Mouse (Mus musculus): ENCODE measurements at regions not wholly inside any gene's neighbourhood (a gene's known extent, or its start where the extent isn't known, plus 50 kb on each side); places are given as distances from the start of the nearest gene placed in this dataset.
"Not testable (repeated sequence)": the region's sequence is repeated elsewhere in the genome, so short reads cannot be mapped to it uniquely, and the experiment has no call there.

GRCm38 (mm10) chr6:19855476-19855875, 989.4 kb downstream of the Ankrd7 start:
- not testable (repeated sequence) for DNase-seq (ENCODE audit: low spot score)

- DNase-seq (ENCODE audit: low spot score), result no peak
Measured at GRCm38 (mm10) chr6:19864101-19864500, 998.0 kb downstream of the Ankrd7 start.

- no peak for DNase-seq (ENCODE audit: low spot score)
Measured at GRCm38 (mm10) chr6:19869697-19870096, 1003.6 kb downstream of the Ankrd7 start.

- DNase-seq (ENCODE audit: low spot score), result no peak
Measured at GRCm38 (mm10) chr6:19911181-19911580, 1045.1 kb downstream of the Ankrd7 start.

GRCm38 (mm10) chr6:19941784-19942183, 1075.7 kb downstream of the Ankrd7 start:
- DNase-seq (ENCODE audit: low spot score), result not testable (repeated sequence)

- DNase-seq (ENCODE audit: low spot score), result no peak
Measured at GRCm38 (mm10) chr6:19944334-19944733, 1078.2 kb downstream of the Ankrd7 start.

GRCm38 (mm10) chr6:19945693-19946092, 1079.6 kb downstream of the Ankrd7 start:
- no peak for DNase-seq (ENCODE audit: low spot score)

- DNase-seq (ENCODE audit: low spot score), result no peak
Measured at GRCm38 (mm10) chr6:19975898-19976297, 1109.8 kb downstream of the Ankrd7 start.

- DNase-seq (ENCODE audit: low spot score), result no peak
Measured at GRCm38 (mm10) chr6:19991829-19992228, 1125.7 kb downstream of the Ankrd7 start.

- no peak for DNase-seq (ENCODE audit: low spot score)
Measured at GRCm38 (mm10) chr6:20028466-20028865, 1162.3 kb downstream of the Ankrd7 start.

GRCm38 (mm10) chr6:20037769-20038168, 1171.7 kb downstream of the Ankrd7 start:
- peak; percentile 10 for DNase-seq (ENCODE audit: low spot score)

GRCm38 (mm10) chr6:20078666-20079065, 1136.6 kb upstream of the Kcnd2 start:
- DNase-seq (ENCODE audit: low spot score), result no peak

- no peak for DNase-seq (ENCODE audit: low spot score)
Measured at GRCm38 (mm10) chr6:20092057-20092917, 1123.0 kb upstream of the Kcnd2 start.

GRCm38 (mm10) chr6:20133991-20134390, 1081.3 kb upstream of the Kcnd2 start:
- DNase-seq (ENCODE audit: low spot score), result not testable (repeated sequence)

- no peak for DNase-seq (ENCODE audit: low spot score)
Measured at GRCm38 (mm10) chr6:20137546-20137945, 1077.8 kb upstream of the Kcnd2 start.
